Mouse (Mus musculus): Measurements from ENCODE around the gene Arhgap10.

The Arhgap10 gene

DNA sequence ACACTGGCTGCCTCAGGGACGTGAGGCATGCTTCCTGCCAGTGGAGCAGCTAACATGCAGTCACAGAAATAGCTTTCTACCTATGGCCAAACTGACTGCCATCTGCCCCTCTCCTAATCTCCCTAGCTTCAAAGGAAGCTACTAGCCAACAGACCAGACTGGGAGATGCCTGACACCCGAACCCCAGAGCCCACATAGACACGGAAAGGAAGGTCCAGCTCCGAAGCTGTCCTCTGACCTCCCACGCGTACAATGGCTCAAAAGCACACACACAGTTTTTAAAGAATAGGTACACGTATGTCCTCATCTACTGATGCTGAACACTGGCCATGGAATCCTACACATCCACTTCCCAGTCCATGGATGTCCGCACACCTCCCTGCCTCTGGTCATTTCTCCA lies 2.0 kb downstream of the Arhgap10 start:
- DNase-seq = no peak

GRCm38 (mm10) chr8:77515201-77515600 lies 2.6 kb downstream of the Arhgap10 start:
- no peak for DNase-seq

GRCm38 (mm10) chr8:77511750-77512493 lies 5.8 kb downstream of the Arhgap10 start:
- no peak for DNase-seq

DNA sequence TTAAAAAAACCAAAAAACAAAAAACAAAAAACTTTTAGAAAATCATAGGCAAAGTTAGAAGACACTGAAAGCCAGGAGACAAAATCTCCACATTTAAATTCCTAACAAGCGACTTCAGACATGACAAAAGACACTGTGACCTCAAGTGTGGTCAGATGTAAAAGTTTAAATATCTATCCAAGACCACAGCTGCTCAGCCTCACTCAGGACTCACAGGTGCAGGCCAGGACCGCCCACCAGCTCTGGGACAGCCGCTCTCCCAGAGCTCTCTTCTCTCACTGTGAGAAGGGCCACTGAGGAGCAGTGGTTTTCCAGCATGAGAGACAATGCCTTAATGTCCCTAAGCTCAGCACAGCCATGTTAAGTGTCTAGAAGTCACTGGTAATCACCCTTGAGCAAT lies 7.3 kb downstream of the Arhgap10 start:
- no peak for DNase-seq

DNA sequence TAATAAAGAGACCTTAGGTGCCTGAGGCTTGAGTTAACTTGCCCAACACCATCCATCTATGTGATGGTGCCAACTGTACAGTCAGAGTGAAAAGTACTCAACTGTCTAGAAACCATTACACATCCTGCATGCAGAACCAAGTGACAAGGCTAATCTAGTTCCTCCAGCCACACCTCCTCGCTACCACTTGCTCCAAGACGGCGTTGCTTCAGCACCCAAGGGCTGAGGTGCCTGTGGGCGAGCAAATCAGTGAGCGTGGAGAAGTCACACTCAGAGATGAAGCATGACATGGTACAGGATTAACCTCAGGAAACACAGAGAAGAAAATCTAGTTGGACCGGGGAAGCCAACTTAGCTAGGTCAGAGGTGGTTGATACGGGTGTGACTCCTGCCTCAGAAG lies 8.7 kb downstream of the Arhgap10 start:
- no peak for DNase-seq

DNA sequence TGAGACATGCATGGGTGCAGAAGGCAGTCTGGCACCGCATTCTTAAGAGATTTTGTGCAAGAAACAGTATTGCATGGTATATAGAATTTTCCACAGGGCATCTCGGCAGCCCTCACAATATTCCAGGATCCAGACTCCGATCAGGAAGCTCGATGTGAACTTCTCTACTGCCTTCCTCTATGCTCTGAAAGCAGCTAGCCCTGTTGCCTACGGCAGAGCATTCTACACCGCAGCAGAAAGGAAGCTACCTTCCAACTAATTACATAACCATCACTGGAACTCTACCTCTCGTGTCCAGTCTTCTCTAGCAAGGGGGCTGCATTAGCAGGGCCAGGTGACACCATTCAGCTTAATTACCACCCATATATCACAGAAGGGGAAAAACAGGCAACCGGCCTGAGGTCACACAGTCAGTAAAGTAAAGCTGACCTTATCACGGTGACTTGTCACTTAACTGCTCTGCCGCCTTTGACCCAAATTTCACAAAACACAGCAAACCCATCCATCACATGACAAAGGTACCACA lies 10.2 kb downstream of the Arhgap10 start:
- no peak for DNase-seq

- DNase-seq = no peak
These were observed 11.2 kb downstream of the Arhgap10 start for GRCm38 (mm10) chr8:77506539-77506938.

GRCm38 (mm10) chr8:77502547-77502946 lies 15.2 kb downstream of the Arhgap10 start:
- no peak for DNase-seq

DNA sequence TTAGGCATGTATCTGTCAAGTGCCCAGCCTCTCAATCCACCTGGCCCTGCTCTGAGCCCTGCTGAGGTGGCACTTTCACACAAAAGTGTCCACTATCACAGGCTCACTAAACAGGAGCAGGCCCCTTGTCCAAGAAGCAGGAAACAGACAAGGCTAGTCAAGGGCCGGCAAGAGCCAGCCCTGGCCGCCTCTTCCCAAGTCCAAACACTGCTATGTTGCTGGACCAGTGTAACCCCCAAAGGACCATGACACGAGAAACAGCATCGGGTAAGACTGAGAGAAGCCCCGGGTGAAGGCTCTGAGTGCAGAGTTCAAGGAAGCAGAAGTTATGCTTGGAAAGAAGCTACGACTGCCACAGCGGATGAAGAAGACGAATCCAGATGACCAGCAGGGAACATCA lies 16.6 kb downstream of the Arhgap10 start:
- DNase-seq = no peak

- DNase-seq = no peak
These were observed 17.5 kb downstream of the Arhgap10 start for GRCm38 (mm10) chr8:77500264-77500663.

DNA sequence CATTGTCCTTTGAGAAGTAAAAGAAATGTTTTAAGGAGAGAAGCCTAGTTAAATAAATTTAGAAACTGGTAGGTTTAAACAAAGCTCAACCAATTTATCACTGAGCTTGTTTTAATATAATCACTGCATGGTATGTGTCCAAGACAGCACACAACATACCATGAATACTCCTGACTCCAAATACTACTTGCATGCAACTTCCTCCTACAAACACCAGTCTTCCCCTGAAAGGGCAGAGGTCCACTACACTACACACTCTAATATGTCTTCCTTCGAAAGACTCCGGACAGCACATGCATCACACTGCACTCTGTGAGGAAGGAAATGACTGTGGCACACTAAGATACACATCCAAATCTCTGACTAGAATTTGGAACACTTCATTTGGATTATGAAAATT lies 20.3 kb downstream of the Arhgap10 start:
- DNase-seq = no peak

- no peak for DNase-seq
These were observed 21.5 kb downstream of the Arhgap10 start for GRCm38 (mm10) chr8:77496253-77496652.

DNA sequence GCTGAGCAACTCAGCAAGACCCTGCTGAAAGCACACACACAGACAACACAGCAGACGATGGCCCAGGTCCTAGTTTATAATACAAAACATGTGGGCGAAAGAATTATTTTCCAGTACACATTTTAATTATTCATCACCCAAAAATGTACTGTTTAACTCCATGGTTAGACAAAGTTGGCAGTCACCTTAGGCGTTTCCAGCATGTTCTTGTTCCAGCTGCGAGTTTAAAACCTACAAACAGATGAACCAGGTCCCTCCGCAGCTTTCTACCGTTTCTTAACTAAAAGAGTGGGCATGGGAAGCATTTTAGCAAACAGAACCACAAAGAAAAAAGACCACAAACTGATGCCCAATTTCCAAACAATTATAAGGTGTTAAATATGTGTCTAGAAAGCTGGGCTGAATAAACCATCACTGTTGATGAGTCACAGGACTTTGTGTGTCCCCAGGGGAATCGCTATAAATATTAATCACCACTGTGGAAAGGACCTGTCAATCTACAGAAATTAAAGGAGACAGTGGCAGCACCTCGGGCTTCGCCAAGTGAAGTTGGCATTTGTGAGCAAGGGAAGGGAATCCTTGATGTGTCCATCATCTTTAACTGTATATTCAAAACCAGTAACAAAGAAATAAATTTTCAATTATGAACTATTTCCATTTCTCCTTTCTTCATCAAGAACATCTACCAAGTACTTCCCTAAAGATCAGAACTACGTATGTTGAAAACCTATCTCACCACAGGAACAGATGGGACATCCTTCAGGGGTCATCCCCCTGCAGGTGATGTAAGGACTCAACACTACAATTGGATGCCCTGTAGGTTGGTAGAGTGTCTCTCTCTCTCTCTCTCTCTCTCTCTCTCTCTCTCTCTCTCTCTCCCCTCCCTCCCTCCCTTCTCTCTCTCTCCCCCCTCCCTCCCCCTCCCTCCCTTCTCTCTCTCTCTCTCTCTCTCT lies 23.1 kb downstream of the Arhgap10 start:
- no peak for DNase-seq

- peak; percentile 65 for DNase-seq
These were observed 25.2 kb downstream of the Arhgap10 start for GRCm38 (mm10) chr8:77492356-77493058.

GRCm38 (mm10) chr8:77491231-77491923 lies 26.4 kb downstream of the Arhgap10 start:
- DNase-seq = peak; percentile 70

DNA sequence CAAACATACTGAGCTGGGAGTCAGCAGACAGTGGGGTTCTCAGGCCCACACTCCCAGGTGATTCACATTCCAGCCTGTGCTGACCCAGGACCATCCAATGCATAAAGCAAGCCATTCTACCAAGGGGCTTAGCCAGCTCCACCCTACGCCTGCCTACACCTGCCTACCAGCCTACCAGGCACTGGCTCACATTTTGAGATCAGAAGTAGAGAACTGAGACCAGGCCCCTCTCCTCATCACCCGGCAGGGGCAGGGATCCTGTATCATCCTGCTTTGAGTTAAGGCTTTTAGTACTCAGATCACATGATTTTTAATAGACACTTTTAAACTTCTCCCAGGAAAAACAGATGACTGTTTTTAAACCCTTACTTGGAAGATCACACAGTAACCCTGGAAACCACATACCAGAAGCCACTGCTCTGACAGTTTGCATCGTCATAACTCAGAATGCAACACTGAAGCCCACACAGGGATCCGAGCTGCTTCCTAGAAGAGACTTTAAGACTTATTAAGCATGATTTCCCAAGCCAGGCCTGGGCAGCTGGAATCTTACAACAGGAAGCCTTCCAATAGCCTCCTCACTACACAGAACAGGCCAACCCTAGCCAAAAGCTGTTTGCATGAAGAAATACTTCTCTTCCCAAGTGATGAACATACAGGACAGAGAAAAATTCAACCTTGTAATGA lies 27.5 kb downstream of the Arhgap10 start:
- peak; percentile 22 for DNase-seq

GRCm38 (mm10) chr8:77489235-77489634 lies 28.5 kb downstream of the Arhgap10 start:
- no peak for DNase-seq

DNA sequence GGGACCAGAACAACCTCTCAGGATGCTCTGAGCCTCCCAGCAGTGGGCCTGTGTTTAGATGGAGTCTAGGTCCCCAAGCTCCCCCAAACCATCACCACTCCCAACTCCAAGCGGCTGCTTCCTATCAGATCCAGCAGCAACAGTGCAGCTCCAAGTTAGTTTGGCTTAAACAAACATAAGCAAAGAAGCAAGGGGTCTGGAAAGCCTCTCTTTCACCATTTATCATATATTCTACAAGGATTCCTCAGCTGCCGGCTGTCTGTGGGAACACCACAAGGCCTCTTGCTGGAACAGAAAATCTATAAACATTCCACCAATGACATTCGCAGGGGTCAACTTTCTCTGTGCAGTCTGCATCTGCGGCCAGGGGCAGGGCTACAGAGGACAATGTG lies 29.5 kb downstream of the Arhgap10 start:
- DNase-seq = no peak

DNA sequence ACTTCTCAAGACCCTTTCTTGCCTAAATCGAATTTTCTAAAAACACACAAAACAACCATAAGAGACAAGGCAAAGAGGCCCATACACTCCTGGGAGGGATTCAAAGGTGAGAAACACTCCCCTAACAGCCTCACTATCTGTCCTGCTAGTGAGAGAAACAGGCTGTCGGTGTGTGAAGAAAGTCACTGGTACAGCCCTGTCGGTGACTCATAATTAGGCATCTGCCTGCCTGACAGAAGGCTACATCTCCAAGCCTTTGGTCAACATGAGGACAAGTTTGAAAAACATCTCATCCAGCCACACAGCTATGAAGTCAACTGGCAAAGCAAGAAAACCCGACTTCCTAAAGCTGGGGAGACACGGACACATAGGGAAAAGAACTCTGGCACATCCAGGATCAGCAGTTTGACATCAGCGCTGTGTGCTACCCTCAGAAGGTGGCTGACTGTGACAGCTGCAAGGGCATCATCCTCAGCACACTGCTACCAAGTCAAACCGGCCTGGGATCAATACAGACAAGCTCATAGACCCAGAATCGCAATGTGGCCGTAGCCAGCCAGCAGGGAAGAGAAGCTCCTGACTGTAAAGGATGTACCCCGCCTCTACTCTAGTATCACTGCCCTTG lies 30.1 kb downstream of the Arhgap10 start:
- DNase-seq = no peak

DNA sequence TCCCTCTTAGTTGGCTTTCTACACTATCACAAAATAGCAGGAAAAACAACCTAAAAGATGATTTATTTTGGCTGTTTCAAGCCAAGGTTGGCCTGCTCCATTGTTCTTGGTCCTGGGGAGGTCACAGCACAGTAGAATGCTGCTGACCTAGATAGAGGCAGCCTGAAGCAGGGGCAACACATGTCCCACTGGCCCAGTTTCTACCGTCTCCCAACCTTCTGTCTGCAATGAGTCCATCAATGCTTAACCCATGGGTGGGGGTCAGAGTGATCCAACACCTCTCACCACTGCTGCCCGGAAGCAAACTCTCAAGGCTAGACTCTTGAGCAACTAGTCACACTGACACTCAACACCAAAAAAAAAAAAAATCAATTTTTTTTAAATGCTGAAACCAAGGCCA lies 31.0 kb downstream of the Arhgap10 start:
- DNase-seq = no peak

- no peak for DNase-seq
These were observed 32.9 kb downstream of the Arhgap10 start for GRCm38 (mm10) chr8:77484817-77485216.

Data from liver (tissue).